ENCODE assay signal across 22 mouse cellular contexts in the genomic region with DNA sequence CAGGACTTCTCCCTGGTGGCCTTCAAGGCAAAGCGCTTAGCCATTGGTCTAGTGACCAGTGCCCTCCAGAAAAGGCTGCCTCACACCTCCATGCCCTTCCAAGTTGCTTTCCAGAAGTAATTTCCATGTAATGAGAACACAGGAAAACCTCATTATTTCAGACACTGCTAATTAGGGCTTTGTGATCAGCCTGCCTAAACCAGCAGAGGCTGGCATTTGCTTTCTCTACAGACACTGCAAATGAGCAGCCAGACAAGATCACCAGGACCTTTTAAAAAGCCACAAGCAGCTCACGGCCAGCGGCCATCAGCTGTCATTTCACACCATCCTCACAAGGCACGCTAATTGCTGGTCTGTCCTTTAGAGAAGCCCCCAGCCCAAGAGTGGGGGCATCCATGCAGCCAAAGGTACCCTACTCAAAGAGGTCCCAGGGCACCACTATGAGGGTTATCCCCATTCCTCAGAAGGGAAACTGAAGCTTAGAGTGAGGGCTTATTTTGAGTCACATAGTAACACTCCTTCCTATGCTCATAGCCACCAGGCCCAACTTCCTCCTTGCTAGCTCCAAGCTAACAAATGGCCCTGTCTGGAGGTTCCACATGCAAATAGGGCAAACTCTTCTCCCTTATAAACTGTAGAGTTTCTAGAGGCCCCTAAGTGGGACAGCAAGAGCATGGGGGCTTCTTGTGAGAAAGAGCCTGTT. TPM values are rescaled to one million over a fixed set of nuclear protein-coding genes. Genes with fewer than 3 reads are reported as not detected.
DNase-seq lines count a peak whose midpoint lies in the region; ATAC-seq and TF ChIP-seq lines count a peak whose summit lies in the region.
"Had no signal": no experiment of that assay in that cellular context is flagged by ENCODE, and none has a peak within 500 bp of the region (broad histone marks: within the 10 kb centered on the region; RNA-seq: fewer than 3 reads in every experiment).

No protein-coding gene starts in this region.

- H3K36me3 ChIP-seq in midbrain, embryonic 14.5 days (ENCODE audit: control insufficient read depth, insufficient read depth, low read length) = no peaks in the 10 kb centered on the region
- H3K36me3 ChIP-seq in midbrain, embryonic 10.5 days = no peaks in the 10 kb centered on the region
- H3K36me3 ChIP-seq in hindbrain, postnatal 0 days (ENCODE audit: insufficient read depth, low read length) = no peaks in the 10 kb centered on the region
- H3K36me3 ChIP-seq in thymus, adult 2 months (ENCODE audit: control insufficient read depth, insufficient read depth, low read length) = no peaks in the 10 kb centered on the region
- H3K36me3 ChIP-seq: heart, embryonic 10.5 days; liver, embryonic 15.5 days had no signal

- TF ChIP-seq CTCF in hindbrain, postnatal 0 days (IDR thresholded peaks at IDR 0.05; ENCODE audit: low read depth) = no peak
- TF ChIP-seq CTCF in thymus, adult 2 months (IDR thresholded peaks at IDR 0.05; ENCODE audit: borderline replicate concordance, control insufficient read depth, extremely low read depth, insufficient read depth, low read length, poor library complexity) = no peak

- peak overlapping the region; percentile 60 for H3K27ac ChIP-seq in midbrain, embryonic 14.5 days (replicated peaks; ENCODE audit: low read depth, low read length)
- no peak overlapping the region for H3K27ac ChIP-seq in midbrain, embryonic 10.5 days (replicated peaks)
- peak overlapping the region; percentile 47 for H3K27ac ChIP-seq in brown adipose tissue, adult 24 weeks (replicated peaks; ENCODE audit: low read depth, low read length)
- H3K27ac ChIP-seq in hindbrain, postnatal 0 days = peak overlapping the region; percentile 49; the same call in 1 of the 2 replicates
- no peak overlapping the region for H3K27ac ChIP-seq in thymus, adult 2 months (ENCODE audit: control insufficient read depth, insufficient read depth, low read length)
- H3K27ac ChIP-seq: heart, embryonic 10.5 days; liver, embryonic 15.5 days had no signal

- no peaks in the 10 kb centered on the region for H3K27me3 ChIP-seq in midbrain, embryonic 14.5 days (ENCODE audit: control insufficient read depth, insufficient read depth, low read length)
- H3K27me3 ChIP-seq in midbrain, embryonic 10.5 days (ENCODE audit: low read depth, poor library complexity, severe bottlenecking) = no peaks in the 10 kb centered on the region
- no peaks in the 10 kb centered on the region for H3K27me3 ChIP-seq in hindbrain, postnatal 0 days (ENCODE audit: insufficient read depth, low read length)
- H3K27me3 ChIP-seq in thymus, adult 2 months (ENCODE audit: control insufficient read depth, insufficient read depth, low read length) = no peaks in the 10 kb centered on the region; the same call in 1 of the 2 replicates

- WGBS in midbrain, embryonic 14.5 days = 64% methylated on average over 4 of the region's 4 CpGs
- WGBS in midbrain, embryonic 10.5 days = 82% methylated on average over 4 of the region's 4 CpGs
- 53% methylated on average over 4 of the region's 4 CpGs for WGBS in hindbrain, postnatal 0 days
- 81% methylated on average over 4 of the region's 4 CpGs for WGBS in thymus, adult 2 months

- no peak for TF ChIP-seq POLR2A in thymus, adult 2 months (IDR thresholded peaks at IDR 0.05; ENCODE audit: control insufficient read depth, extremely low read depth, insufficient read depth, low read length, poor library complexity)

- no peak overlapping the region for H3K9ac ChIP-seq in midbrain, embryonic 14.5 days (replicated peaks; ENCODE audit: low read length)
- H3K9ac ChIP-seq in hindbrain, postnatal 0 days (replicated peaks; ENCODE audit: low read length) = no peak overlapping the region
- H3K9ac ChIP-seq: liver, embryonic 15.5 days had no signal

- peak; percentile 30 for DNase-seq in midbrain, embryonic 14.5 days
- no peak for DNase-seq in midbrain, embryonic 10.5 days (ENCODE audit: low spot score)
- peak; percentile 27 for DNase-seq in hindbrain, postnatal 0 days (ENCODE audit: low spot score)
- DNase-seq in retina, embryonic 14.5 days (ENCODE audit: low spot score) = peak; percentile 66
- no peak for DNase-seq in thymus, adult 2 months
- DNase-seq in adrenal gland, postnatal 14 days = no peak
- DNase-seq: adrenal gland, adult 8-10 months; gastrocnemius, postnatal 14 days; heart, postnatal 10 days; kidney, adult 8-10 months; kidney, postnatal 36 days; layer of hippocampus, adult 9-11 months; right cerebral cortex, postnatal 4 days; thymus, postnatal 4 days had no signal

- H3K9me3 ChIP-seq in midbrain, embryonic 14.5 days (ENCODE audit: control insufficient read depth, low read length) = no peaks in the 10 kb centered on the region
- no peaks in the 10 kb centered on the region for H3K9me3 ChIP-seq in midbrain, embryonic 10.5 days (replicated peaks)
- H3K9me3 ChIP-seq in hindbrain, postnatal 0 days (ENCODE audit: low read length) = no peaks in the 10 kb centered on the region
- H3K9me3 ChIP-seq: heart, embryonic 10.5 days; liver, embryonic 15.5 days had no signal

- no peak overlapping the region for H3K4me2 ChIP-seq in midbrain, embryonic 14.5 days (ENCODE audit: low read length)
- no peak overlapping the region for H3K4me2 ChIP-seq in hindbrain, postnatal 0 days (ENCODE audit: low read depth, low read length)
- H3K4me2 ChIP-seq: liver, embryonic 15.5 days had no signal

- no peak for ATAC-seq in midbrain, embryonic 14.5 days (ENCODE audit: low FRiP score, low TSS enrichment)
- 0 out of 2 replicates have a peak, but pooled peaks have one; percentile 47 for ATAC-seq in hindbrain, postnatal 0 days
- no peak for ATAC-seq in monocyte, adult 5-6 weeks (replicated peaks; ENCODE audit: insufficient number of reproducible peaks, low FRiP score, low TSS enrichment, poor library complexity, severe bottlenecking)
- ATAC-seq: CD4-positive, CD25-positive, alpha-beta regulatory T cell, adult 4 months; inflammation-experienced regulatory T-cells, adult 6 months; lung, postnatal 0 days had no signal

- no peak overlapping the region for H3K4me3 ChIP-seq in midbrain, embryonic 14.5 days (replicated peaks; ENCODE audit: low read depth, low read length)
- no peak overlapping the region for H3K4me3 ChIP-seq in midbrain, embryonic 10.5 days
- no peak overlapping the region for H3K4me3 ChIP-seq in brown adipose tissue, adult 24 weeks (ENCODE audit: insufficient read depth, low read depth, low read length)
- no peak overlapping the region for H3K4me3 ChIP-seq in hindbrain, postnatal 0 days (ENCODE audit: low read length)
- no peak overlapping the region for H3K4me3 ChIP-seq in thymus, adult 2 months (ENCODE audit: control insufficient read depth, insufficient read depth, low read length)
- H3K4me3 ChIP-seq: heart, embryonic 10.5 days; liver, embryonic 15.5 days had no signal

- H3K4me1 ChIP-seq in midbrain, embryonic 14.5 days (ENCODE audit: control insufficient read depth, insufficient read depth, low read length) = 0 out of 2 replicates have a peak, but pooled peaks cover 14% of the 10 kb centered on the region
- H3K4me1 ChIP-seq in midbrain, embryonic 10.5 days = no peaks in the 10 kb centered on the region
- H3K4me1 ChIP-seq in brown adipose tissue, adult 24 weeks (ENCODE audit: control insufficient read depth, insufficient read depth, insufficient read length, low read length) = peaks cover 4% of the 10 kb centered on the region; the same call in 1 of the 2 replicates
- peaks cover 7% of the 10 kb centered on the region; the same call in 1 of the 2 replicates for H3K4me1 ChIP-seq in hindbrain, postnatal 0 days (ENCODE audit: insufficient read depth, low read length)
- H3K4me1 ChIP-seq in thymus, adult 2 months (replicated peaks; ENCODE audit: control insufficient read depth, insufficient read depth, low read length) = no peaks in the 10 kb centered on the region

RNA-seq across cellular contexts. Expression of gene Ppp1r26, which starts 49.0 kb away (rescaled TPM):
- polyA plus RNA-seq in midbrain, embryonic 14.5 days (2014; fragmentation: Nextera tagmentation; extraction: Ambion mirVana) = 12.5 and 15.5 TPM in 2 replicates
- 4.9 and 5.5 TPM in 2 replicates for polyA plus RNA-seq in midbrain, embryonic 10.5 days (2016; fragmentation: Nextera tagmentation; extraction: Ambion mirVana)
- polyA plus RNA-seq in brown adipose tissue, adult 24 weeks (2012; ENCODE audit: insufficient read depth, insufficient read length, missing spikeins) = not detected in 2 replicates
- 58.8 and 78.7 TPM in 2 replicates for total RNA-seq in hindbrain, postnatal 0 days (2014; rRNA removed)
- polyA plus RNA-seq in hindbrain, postnatal 0 days (2015; fragmentation: Nextera tagmentation; extraction: Ambion mirVana) = 10.4 and 11.2 TPM in 2 replicates
- polyA plus RNA-seq in thymus, adult 2 months (2012; rRNA removed) = 1.2 and 1.3 TPM in 2 replicates
- 0.10 TPM in 1 of 3 replicates, not detected in the others for total RNA-seq in monocyte, adult 5-6 weeks (2017)
- total RNA-seq in adrenal gland, postnatal 14 days (2021) = 5.4 and 5.9 TPM in 2 replicates
- total RNA-seq: MEL had no signal
- polyA plus RNA-seq: CD4-positive, CD25-positive, alpha-beta regulatory T cell, adult 4 months; inflammation-experienced regulatory T-cells, adult 6 months had no signal

Comparison
In these comparisons a context has a peak if more than half of its experiments do, and no peak if none do; other contexts are left out.
1. DNase-seq: peak in midbrain, embryonic 14.5 days (single experiment), hindbrain, postnatal 0 days (single experiment) and retina, embryonic 14.5 days (single experiment); none in midbrain, embryonic 10.5 days (single experiment), thymus, adult 2 months (single experiment) and adrenal gland, postnatal 14 days (single experiment).
2. H3K27ac ChIP-seq: peak in midbrain, embryonic 14.5 days (single experiment), brown adipose tissue, adult 24 weeks (single experiment) and hindbrain, postnatal 0 days (single experiment); none in midbrain, embryonic 10.5 days (single experiment) and thymus, adult 2 months (single experiment).